Mouse (Mus musculus): ENCODE results near the gene Slc5a10. TPM values are rescaled to one million over a fixed set of nuclear protein-coding genes. Genes with fewer than 3 reads are reported as not detected.
A peak's percentile ranks its signal among the peaks of the same experiment; 100 is the strongest.

Gene Slc5a10
- polyA plus RNA-seq, 1 experiment from 2014 or later: 0.07 TPM

DNA sequence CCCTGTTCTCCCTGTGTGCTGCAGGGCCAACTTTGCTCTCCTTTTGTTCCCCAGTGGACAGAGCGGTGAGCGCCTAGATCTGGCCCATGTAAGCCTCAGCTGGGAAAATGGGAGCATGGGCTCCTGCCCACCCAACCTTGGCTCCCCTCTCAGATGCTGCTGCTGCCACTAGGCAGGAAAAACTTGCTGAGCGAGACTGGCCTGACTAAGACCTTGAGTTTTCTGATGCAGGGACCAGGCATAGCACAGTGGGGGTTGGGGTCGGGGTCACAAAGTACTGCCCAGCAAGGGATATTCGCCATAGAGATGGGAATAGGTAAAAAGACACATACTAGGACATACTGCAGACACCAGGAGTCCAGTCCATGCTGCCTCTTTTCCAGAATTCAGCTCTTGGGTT is 53.4 kb downstream of the Slc5a10 start:
- ATAC-seq (ENCODE audit: extremely low read depth, insufficient number of reproducible peaks, low FRiP score, low TSS enrichment): no peak
- WGBS: 81% methylated on average over 5 of the region's 5 CpGs

DNA sequence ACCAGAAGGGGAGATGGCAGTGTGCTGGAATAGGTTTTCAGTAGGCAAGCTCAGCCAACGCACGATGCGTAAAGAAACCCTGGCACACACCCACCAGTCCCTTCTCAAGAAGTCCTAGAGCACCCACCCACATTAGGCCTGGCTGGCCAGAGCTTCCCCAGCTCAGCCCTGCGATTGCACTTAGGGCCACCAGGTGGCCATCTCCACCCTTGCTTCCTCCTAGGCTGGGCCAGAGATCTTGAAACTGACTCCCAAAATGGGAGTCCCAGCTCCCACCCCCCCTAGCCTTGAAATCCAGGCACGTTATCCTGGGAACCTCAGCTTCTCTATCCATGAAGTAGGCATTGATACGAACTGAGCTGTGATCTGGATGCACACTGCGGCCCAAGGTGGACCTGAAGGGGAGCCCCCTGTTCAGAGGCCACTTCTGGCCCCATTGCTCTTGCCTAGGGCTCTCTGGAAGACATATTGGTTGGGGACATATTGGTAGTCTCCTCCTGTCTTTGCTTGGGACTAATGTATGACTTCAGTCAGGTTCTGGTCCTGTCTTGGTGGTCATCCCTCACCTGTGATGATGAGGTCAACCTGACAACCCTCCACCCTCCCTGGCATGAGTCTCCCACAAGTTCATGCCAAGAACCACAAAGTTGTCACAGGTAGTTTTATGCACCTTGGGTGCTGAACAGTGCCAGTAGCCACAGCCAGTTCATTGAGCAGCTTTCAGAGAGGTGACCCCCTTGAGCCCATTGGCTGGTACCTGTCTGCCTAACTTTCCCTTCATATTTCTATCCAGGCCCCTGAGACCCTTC is 54.4 kb downstream of the Slc5a10 start:
- WGBS: 41% methylated on average over 7 of the region's 7 CpGs
- Histone ChIP-seq H3K4me1 (no peaks in the 10 kb centered on the region), H3K9me3 (no peaks in the 10 kb centered on the region)

More for the DNA sequence above, 53.4 kb downstream of the Slc5a10 start:
- no peaks in the 10 kb centered on the region for H3K36me3 ChIP-seq
- H3K4me3 ChIP-seq: no peak overlapping the region
- H3K9me3 ChIP-seq: no peaks in the 10 kb centered on the region
- no peaks in the 10 kb centered on the region for H3K4me1 ChIP-seq
- H3K9ac ChIP-seq: no peak overlapping the region
- H3K4me2 ChIP-seq: no peak overlapping the region
- no peak overlapping the region for H3K27ac ChIP-seq (replicated peaks)
- H3K27me3 ChIP-seq (replicated peaks): peaks cover 5% of the 10 kb centered on the region; the same call in 1 of the 2 replicates

DNA sequence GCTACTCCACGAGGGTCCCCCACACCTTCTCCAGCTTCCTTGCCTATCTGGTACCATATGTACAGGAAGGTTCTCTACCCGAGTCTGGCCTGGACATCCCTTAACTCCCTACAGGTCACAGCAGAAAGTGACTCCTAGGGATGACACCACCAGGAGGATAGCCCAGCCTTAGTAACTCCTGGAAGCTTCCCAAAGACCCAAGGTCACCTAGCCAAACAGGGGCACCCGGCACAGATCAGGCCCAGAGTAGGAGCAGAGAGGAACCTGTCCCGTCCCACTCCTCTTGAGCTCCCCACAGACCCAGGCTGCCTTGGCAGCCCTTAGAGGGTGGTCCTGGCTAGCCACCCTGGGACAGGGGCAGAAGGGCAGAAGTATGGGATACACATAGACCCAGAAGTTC is 55.2 kb downstream of the Slc5a10 start:
- no peaks in the 10 kb centered on the region for H3K4me1 ChIP-seq
- H3K36me3 ChIP-seq: no peaks in the 10 kb centered on the region
- no peak overlapping the region for H3K27ac ChIP-seq (replicated peaks)
- no peak overlapping the region for H3K4me2 ChIP-seq
- H3K4me3 ChIP-seq: no peak overlapping the region
- no peak for ATAC-seq (ENCODE audit: extremely low read depth, insufficient number of reproducible peaks, low FRiP score, low TSS enrichment)
- 72% methylated on average over 4 of the region's 4 CpGs for WGBS
- no peaks in the 10 kb centered on the region for H3K9me3 ChIP-seq
- no peaks in the 10 kb centered on the region for H3K27me3 ChIP-seq (replicated peaks)
- no peak overlapping the region for H3K9ac ChIP-seq

More for the DNA sequence above, 54.4 kb downstream of the Slc5a10 start:
- H3K27me3 ChIP-seq (replicated peaks): 0 out of 2 replicates have a peak, but pooled peaks cover 5% of the 10 kb centered on the region
- no peaks in the 10 kb centered on the region for H3K36me3 ChIP-seq
- no peak for ATAC-seq (ENCODE audit: extremely low read depth, insufficient number of reproducible peaks, low FRiP score, low TSS enrichment)
- H3K4me3 ChIP-seq: no peak overlapping the region
- H3K27ac ChIP-seq (replicated peaks): no peak overlapping the region
- no peak overlapping the region for H3K9ac ChIP-seq
- H3K4me2 ChIP-seq: no peak overlapping the region

DNA sequence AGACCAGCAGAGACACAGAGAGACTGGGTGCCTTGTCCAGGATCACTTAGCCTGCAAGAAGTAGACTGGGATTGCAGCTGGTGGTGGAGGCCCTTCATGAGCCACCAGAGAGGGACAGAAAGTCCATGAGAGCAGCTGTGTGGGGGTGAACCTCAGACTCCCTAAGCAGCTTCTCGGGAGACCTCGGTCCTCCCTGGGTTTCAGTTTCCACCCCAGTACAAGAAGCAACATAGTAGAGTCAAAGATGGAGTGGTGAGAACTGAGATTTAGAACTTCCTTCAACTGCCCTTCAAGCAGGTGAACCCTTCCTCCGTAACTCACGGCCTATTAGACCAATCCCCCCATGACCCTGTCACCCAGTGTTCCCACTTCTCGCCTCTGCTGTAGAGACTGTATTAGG is 58.4 kb downstream of the Slc5a10 start:
- H3K9me3 ChIP-seq: no peaks in the 10 kb centered on the region
- H3K4me1 ChIP-seq: peaks cover 10% of the 10 kb centered on the region
- H3K4me2 ChIP-seq: no peak overlapping the region
- H3K9ac ChIP-seq: no peak overlapping the region
- H3K27ac ChIP-seq (replicated peaks): no peak overlapping the region
- H3K27me3 ChIP-seq (replicated peaks): no peaks in the 10 kb centered on the region
- no peak overlapping the region for H3K4me3 ChIP-seq
- ATAC-seq (ENCODE audit: extremely low read depth, insufficient number of reproducible peaks, low FRiP score, low TSS enrichment): no peak
- 86% methylated on average over 5 of the region's 5 CpGs for WGBS
- H3K36me3 ChIP-seq: no peaks in the 10 kb centered on the region

- ATAC-seq (ENCODE audit: extremely low read depth, insufficient number of reproducible peaks, low FRiP score, low TSS enrichment): no peak
- no peaks in the 10 kb centered on the region for H3K9me3 ChIP-seq
- H3K36me3 ChIP-seq: no peaks in the 10 kb centered on the region
- no peak overlapping the region for H3K4me3 ChIP-seq
- peaks cover 10% of the 10 kb centered on the region for H3K4me1 ChIP-seq
- H3K4me2 ChIP-seq: no peak overlapping the region
- H3K27me3 ChIP-seq (replicated peaks): no peaks in the 10 kb centered on the region
- H3K9ac ChIP-seq: no peak overlapping the region
- H3K27ac ChIP-seq (replicated peaks): no peak overlapping the region
- 61% methylated on average over 7 of the region's 7 CpGs for WGBS
Measured at GRCm38 (mm10) chr11:61660806-61661392, 59.7 kb downstream of the Slc5a10 start.

DNA sequence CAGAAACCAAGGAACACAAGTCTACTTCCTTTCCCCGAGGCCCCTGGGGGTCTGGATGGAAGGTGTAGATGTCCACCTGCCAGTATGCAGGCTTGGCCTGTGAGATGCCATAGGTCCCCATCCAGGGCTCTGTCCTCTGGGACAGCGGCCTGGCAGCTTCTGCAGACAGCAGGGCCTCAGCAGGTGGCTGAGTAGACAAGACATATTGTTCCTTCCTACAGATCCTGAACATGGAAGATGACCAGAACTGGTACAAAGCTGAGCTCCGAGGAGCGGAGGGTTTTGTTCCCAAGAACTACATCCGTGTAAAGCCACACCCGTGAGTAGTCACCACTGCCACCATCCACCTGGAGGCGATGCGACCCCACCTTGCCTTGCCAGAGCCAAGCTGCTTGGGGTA is 60.6 kb downstream of the Slc5a10 start:
- H3K9ac ChIP-seq: no peak overlapping the region
- no peak for ATAC-seq (ENCODE audit: extremely low read depth, insufficient number of reproducible peaks, low FRiP score, low TSS enrichment)
- peaks cover 10% of the 10 kb centered on the region for H3K4me1 ChIP-seq
- H3K4me2 ChIP-seq: no peak overlapping the region
- WGBS: 83% methylated on average over 8 of the region's 8 CpGs
- no peak overlapping the region for H3K4me3 ChIP-seq
- no peak overlapping the region for H3K27ac ChIP-seq (replicated peaks)
- H3K9me3 ChIP-seq: no peaks in the 10 kb centered on the region
- H3K36me3 ChIP-seq: no peaks in the 10 kb centered on the region
- H3K27me3 ChIP-seq (replicated peaks): no peaks in the 10 kb centered on the region

- peaks cover 10% of the 10 kb centered on the region for H3K4me1 ChIP-seq
- H3K4me3 ChIP-seq: no peak overlapping the region
- no peak overlapping the region for H3K4me2 ChIP-seq
- H3K9ac ChIP-seq: 0 out of 2 replicates have a peak overlapping the region, but pooled peaks have one; percentile 6
- no peaks in the 10 kb centered on the region for H3K9me3 ChIP-seq
- H3K27ac ChIP-seq (replicated peaks): peak overlapping the region; percentile 17; the same call in 1 of the 2 replicates
- no peaks in the 10 kb centered on the region for H3K27me3 ChIP-seq (replicated peaks)
- no peaks in the 10 kb centered on the region for H3K36me3 ChIP-seq
- 69% methylated on average over 4 of the region's 4 CpGs for WGBS
- ATAC-seq (ENCODE audit: extremely low read depth, insufficient number of reproducible peaks, low FRiP score, low TSS enrichment): no peak
Measured at GRCm38 (mm10) chr11:61659011-61659858, 61.4 kb downstream of the Slc5a10 start.

- 90% methylated on average over 3 of the region's 3 CpGs for WGBS
- Histone ChIP-seq H3K27ac (replicated peaks) (peak overlapping the region; percentile 17; the same call in 1 of the 2 replicates), H3K4me2 (no peak overlapping the region), H3K4me1 (peaks cover 10% of the 10 kb centered on the region), H3K36me3 (no peaks in the 10 kb centered on the region), H3K9me3 (no peaks in the 10 kb centered on the region), H3K27me3 (replicated peaks) (no peaks in the 10 kb centered on the region), H3K9ac (no peak overlapping the region), H3K4me3 (no peak overlapping the region)
- ATAC-seq (ENCODE audit: extremely low read depth, insufficient number of reproducible peaks, low FRiP score, low TSS enrichment): no peak
Measured at GRCm38 (mm10) chr11:61658360-61658922, 62.2 kb downstream of the Slc5a10 start.

- no peaks in the 10 kb centered on the region for H3K9me3 ChIP-seq
- H3K4me2 ChIP-seq: no peak overlapping the region
- H3K27me3 ChIP-seq (replicated peaks): no peaks in the 10 kb centered on the region
- ATAC-seq (ENCODE audit: extremely low read depth, insufficient number of reproducible peaks, low FRiP score, low TSS enrichment): no peak
- no peaks in the 10 kb centered on the region for H3K36me3 ChIP-seq
- WGBS: 62% methylated on average over 2 of the region's 2 CpGs
- no peak overlapping the region for H3K9ac ChIP-seq
- no peak overlapping the region for H3K4me3 ChIP-seq
- peaks cover 10% of the 10 kb centered on the region for H3K4me1 ChIP-seq
- no peak overlapping the region for H3K27ac ChIP-seq (replicated peaks)
Measured at GRCm38 (mm10) chr11:61657432-61657831, 63.2 kb downstream of the Slc5a10 start.

GRCm38 (mm10) chr11:61656148-61656850 is 64.3 kb downstream of the Slc5a10 start:
- Histone ChIP-seq H3K36me3 (no peaks in the 10 kb centered on the region), H3K4me1 (peaks cover 10% of the 10 kb centered on the region), H3K27me3 (replicated peaks) (no peaks in the 10 kb centered on the region), H3K27ac (replicated peaks) (no peak overlapping the region), H3K4me3 (no peak overlapping the region), H3K9ac (no peak overlapping the region), H3K4me2 (no peak overlapping the region), H3K9me3 (no peaks in the 10 kb centered on the region)
- no peak for ATAC-seq (ENCODE audit: extremely low read depth, insufficient number of reproducible peaks, low FRiP score, low TSS enrichment)
- 59% methylated on average over 6 of the region's 6 CpGs for WGBS
